Mouse (Mus musculus): ENCODE measurements around the gene Gast. TPM values are rescaled to one million over a fixed set of nuclear protein-coding genes. Genes with fewer than 3 reads are reported as not detected.

Gast gene
- total and polyA plus RNA-seq, 3 experiments = not detected

DNA sequence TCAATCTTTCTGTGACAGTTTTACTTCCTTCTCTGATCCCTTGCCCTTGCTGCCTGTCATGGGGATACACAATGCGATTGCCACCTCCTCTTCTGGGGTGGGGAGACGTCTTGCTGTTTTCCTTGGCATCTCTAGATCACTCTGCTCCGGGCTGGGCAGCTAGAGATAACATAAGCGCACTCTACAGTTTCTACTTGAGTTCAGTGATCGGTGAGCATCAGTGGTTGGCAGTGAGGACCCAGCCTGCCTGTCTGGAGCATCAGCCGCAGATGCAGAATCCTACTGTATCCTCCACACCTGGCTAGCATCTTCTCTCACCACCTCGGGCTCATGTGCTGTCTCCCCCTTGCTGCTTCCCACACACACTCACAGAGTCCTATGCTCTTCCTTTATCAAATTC lies 34.9 kb downstream of the Gast start:
- Histone ChIP-seq H3K4me3 (ENCODE audit: low read depth, low read length) (no peak overlapping the region), H3K4me1 (ENCODE audit: insufficient read depth, low read depth, low read length) (no peaks in the 10 kb centered on the region), H3K9me3 (replicated peaks) (no peaks in the 10 kb centered on the region), H3K27me3 (ENCODE audit: insufficient read depth, low read length) (peaks cover 19% of the 10 kb centered on the region; the same call in 1 of the 2 replicates), H3K36me3 (replicated peaks) (no peaks in the 10 kb centered on the region)
- ATAC-seq (ENCODE audit: extremely low read depth, insufficient number of reproducible peaks, low FRiP score, poor library complexity, severe bottlenecking) (no peak), DNase-seq (ENCODE audit: low spot score) (no peak)
- TF ChIP-seq POLR2AphosphoS5 (IDR thresholded peaks at IDR 0.05; ENCODE audit: insufficient replicate concordance, low read depth, low read length) = no peak
- TF ChIP-seq GATA1 (IDR thresholded peaks at IDR 0.05; ENCODE audit: borderline replicate concordance, low read length) = no peak
- TF ChIP-seq TAL1 (conservative IDR thresholded peaks at IDR 0.05; ENCODE audit: low read depth, low read length) = no peak
- TF ChIP-seq GATA2 (IDR thresholded peaks at IDR 0.05; ENCODE audit: borderline replicate concordance, low read depth, low read length) = no peak
- TF ChIP-seq CTCF (IDR thresholded peaks at IDR 0.05; ENCODE audit: low read depth, low read length) = no peak

DNA sequence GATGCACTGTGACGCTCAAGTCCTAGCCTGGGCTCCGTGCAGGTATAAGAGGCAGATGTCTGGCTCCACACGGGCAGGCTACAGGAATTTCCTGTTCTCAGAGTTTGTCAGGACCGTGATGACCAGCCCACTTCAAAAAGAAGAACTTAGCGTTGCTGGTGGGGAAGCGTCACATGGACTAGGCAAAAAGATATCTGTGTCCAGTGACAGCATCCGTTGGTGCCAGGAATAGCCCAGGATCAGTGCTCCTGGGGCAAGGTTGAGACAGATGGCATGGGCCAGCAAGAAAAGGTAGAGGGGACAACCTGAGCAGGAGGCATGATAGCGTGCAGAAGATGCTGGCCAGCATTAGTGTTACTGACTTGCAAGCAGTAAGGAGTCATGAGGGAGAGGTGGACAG lies 35.6 kb downstream of the Gast start:
- ATAC-seq (ENCODE audit: extremely low read depth, insufficient number of reproducible peaks, low FRiP score, poor library complexity, severe bottlenecking) = no peak
- H3K9me3 ChIP-seq (replicated peaks) = no peaks in the 10 kb centered on the region
- peaks cover 17% of the 10 kb centered on the region; the same call in 1 of the 2 replicates for H3K27me3 ChIP-seq (ENCODE audit: insufficient read depth, low read length)
- TF ChIP-seq CTCF (IDR thresholded peaks at IDR 0.05; ENCODE audit: low read depth, low read length) (no peak), GATA2 (IDR thresholded peaks at IDR 0.05; ENCODE audit: borderline replicate concordance, low read depth, low read length) (no peak), POLR2AphosphoS5 (IDR thresholded peaks at IDR 0.05; ENCODE audit: insufficient replicate concordance, low read depth, low read length) (no peak), GATA1 (IDR thresholded peaks at IDR 0.05; ENCODE audit: borderline replicate concordance, low read length) (no peak), TAL1 (conservative IDR thresholded peaks at IDR 0.05; ENCODE audit: low read depth, low read length) (no peak)
- no peaks in the 10 kb centered on the region for H3K4me1 ChIP-seq (ENCODE audit: insufficient read depth, low read depth, low read length)
- no peak overlapping the region for H3K4me3 ChIP-seq (ENCODE audit: low read depth, low read length)
- DNase-seq (ENCODE audit: low spot score) = no peak
- H3K36me3 ChIP-seq (replicated peaks) = no peaks in the 10 kb centered on the region

DNA sequence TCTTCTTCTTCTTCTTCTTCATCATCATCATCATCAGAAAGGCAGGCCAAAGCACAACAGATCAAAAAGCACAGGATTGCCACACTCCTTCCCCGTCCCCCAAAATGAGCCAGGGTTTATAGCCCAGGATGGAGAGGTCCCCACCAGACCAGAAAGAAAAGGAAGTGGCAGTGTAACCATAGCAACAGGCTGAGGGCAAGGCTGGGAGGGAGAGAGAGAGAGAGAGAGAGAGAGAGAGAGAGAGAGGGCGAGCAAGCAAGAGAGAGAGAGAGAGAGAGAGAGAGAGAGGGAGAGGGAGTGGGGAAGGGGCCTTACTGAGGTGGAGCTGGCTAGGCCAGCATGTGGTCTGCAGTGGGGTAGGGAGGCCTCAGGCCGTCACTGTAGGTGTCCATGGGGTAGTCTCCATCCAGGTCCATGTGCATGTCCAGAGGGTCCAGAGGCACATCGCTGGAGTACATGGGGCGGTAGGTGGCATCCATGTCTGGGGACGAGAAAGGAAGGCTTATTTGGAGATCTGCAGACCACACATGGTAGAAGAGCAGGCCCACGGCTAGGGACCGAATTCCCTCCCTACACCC lies 37.9 kb downstream of the Gast start:
- Histone ChIP-seq H3K4me3 (ENCODE audit: low read depth, low read length) (no peak overlapping the region), H3K27me3 (ENCODE audit: insufficient read depth, low read length) (peaks cover 29% of the 10 kb centered on the region; the same call in 1 of the 2 replicates), H3K36me3 (replicated peaks) (no peaks in the 10 kb centered on the region), H3K9me3 (replicated peaks) (no peaks in the 10 kb centered on the region), H3K4me1 (ENCODE audit: insufficient read depth, low read depth, low read length) (no peaks in the 10 kb centered on the region)
- DNase-seq (ENCODE audit: low spot score) (no peak), ATAC-seq (ENCODE audit: extremely low read depth, insufficient number of reproducible peaks, low FRiP score, poor library complexity, severe bottlenecking) (no peak)
- TF ChIP-seq GATA1 (IDR thresholded peaks at IDR 0.05; ENCODE audit: borderline replicate concordance, low read length) (no peak), CTCF (IDR thresholded peaks at IDR 0.05; ENCODE audit: low read depth, low read length) (no peak), POLR2AphosphoS5 (IDR thresholded peaks at IDR 0.05; ENCODE audit: insufficient replicate concordance, low read depth, low read length) (no peak), GATA2 (IDR thresholded peaks at IDR 0.05; ENCODE audit: borderline replicate concordance, low read depth, low read length) (no peak)

DNA sequence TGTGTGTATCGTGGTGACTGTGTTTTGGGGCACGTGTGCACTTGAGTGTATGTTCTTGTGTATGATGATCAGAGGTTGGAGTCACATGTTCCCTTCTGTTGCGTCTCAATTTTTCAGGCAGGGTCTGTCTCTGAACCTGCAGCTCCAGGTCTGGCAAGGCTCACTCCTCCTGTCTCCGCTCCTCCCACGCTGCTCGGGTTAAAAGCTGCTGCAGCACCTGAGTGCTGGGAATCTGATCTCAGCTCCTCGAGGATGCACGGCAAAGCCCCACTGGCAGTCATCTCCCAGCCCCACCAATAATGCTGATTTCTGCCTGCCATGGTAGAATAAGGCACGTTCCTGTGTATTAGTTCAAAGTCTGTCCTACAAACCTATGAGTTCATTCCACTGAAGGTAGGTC lies 40.9 kb downstream of the Gast start:
- Histone ChIP-seq H3K4me1 (ENCODE audit: insufficient read depth, low read depth, low read length) (no peaks in the 10 kb centered on the region), H3K9me3 (replicated peaks) (no peaks in the 10 kb centered on the region), H3K36me3 (replicated peaks) (no peaks in the 10 kb centered on the region), H3K27me3 (ENCODE audit: insufficient read depth, low read length) (peaks cover 36% of the 10 kb centered on the region; the same call in 1 of the 2 replicates), H3K4me3 (ENCODE audit: low read depth, low read length) (no peak overlapping the region)
- ATAC-seq (ENCODE audit: extremely low read depth, insufficient number of reproducible peaks, low FRiP score, poor library complexity, severe bottlenecking) (no peak), DNase-seq (ENCODE audit: low spot score) (no peak)
- TF ChIP-seq TAL1 (conservative IDR thresholded peaks at IDR 0.05; ENCODE audit: low read depth, low read length) (no peak), GATA2 (IDR thresholded peaks at IDR 0.05; ENCODE audit: borderline replicate concordance, low read depth, low read length) (no peak), CTCF (IDR thresholded peaks at IDR 0.05; ENCODE audit: low read depth, low read length) (no peak), POLR2AphosphoS5 (IDR thresholded peaks at IDR 0.05; ENCODE audit: insufficient replicate concordance, low read depth, low read length) (no peak)

DNA sequence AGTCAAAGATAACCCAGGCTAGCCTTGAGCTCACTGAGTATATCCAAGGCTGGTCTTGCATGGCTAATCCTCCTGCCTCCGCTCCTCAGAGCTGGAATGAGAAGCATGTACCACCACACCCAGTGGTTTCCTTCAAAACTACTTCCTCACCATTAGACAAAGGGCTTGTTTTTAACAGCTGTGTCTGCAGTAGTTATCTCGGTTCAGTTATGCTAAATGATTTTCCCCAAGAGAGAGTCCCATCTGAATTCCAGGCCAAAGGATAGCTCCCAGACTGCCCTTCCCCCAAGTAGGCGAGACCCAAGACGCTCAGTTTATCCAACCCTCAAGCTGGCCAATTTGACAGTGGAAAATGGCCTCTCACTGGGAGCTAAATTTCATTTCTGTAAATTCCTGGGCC lies 41.8 kb downstream of the Gast start:
- no peak for DNase-seq (ENCODE audit: low spot score)
- Histone ChIP-seq H3K4me3 (ENCODE audit: low read depth, low read length) (no peak overlapping the region), H3K9me3 (replicated peaks) (no peaks in the 10 kb centered on the region), H3K27me3 (ENCODE audit: insufficient read depth, low read length) (peaks cover 39% of the 10 kb centered on the region), H3K4me1 (ENCODE audit: insufficient read depth, low read depth, low read length) (no peaks in the 10 kb centered on the region), H3K36me3 (replicated peaks) (no peaks in the 10 kb centered on the region)
- ATAC-seq (ENCODE audit: extremely low read depth, insufficient number of reproducible peaks, low FRiP score, poor library complexity, severe bottlenecking) = no peak
- TF ChIP-seq GATA2 (IDR thresholded peaks at IDR 0.05; ENCODE audit: borderline replicate concordance, low read depth, low read length) (no peak), CTCF (IDR thresholded peaks at IDR 0.05; ENCODE audit: low read depth, low read length) (no peak), TAL1 (conservative IDR thresholded peaks at IDR 0.05; ENCODE audit: low read depth, low read length) (no peak), GATA1 (IDR thresholded peaks at IDR 0.05; ENCODE audit: borderline replicate concordance, low read length) (no peak), POLR2AphosphoS5 (IDR thresholded peaks at IDR 0.05; ENCODE audit: insufficient replicate concordance, low read depth, low read length) (no peak)

DNA sequence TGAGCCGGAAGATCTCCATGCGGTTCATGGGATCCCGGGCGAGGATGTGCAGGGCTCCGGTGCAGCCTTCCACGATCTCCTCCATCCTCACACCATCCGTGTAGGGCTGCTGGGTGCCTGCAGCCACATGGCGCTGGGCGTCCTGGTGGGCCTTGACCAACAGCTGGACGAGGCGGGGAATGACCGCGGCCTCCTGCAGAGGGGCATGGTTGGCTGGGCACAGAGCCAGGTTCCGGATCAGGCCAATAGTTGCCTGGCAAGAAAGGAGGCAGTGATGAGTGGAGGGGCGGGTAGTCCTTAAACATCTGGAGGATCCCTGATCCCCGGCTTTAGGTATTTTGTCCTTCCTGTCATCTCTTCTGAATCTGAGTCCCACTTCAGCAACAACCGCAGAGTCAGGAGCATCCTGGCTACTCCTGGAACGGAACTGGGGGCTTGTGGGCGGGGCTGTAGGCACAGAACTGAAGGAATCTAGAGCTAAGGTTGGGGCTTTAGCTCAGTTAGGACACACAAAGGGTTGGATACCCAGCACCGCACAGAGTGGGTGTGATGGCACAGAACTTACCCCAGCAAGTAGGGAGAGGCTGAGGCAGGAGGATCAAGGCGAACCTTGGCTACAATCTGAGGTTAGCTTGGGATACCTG lies 42.7 kb downstream of the Gast start:
- TF ChIP-seq GATA2 (IDR thresholded peaks at IDR 0.05; ENCODE audit: borderline replicate concordance, low read depth, low read length) (no peak), GATA1 (IDR thresholded peaks at IDR 0.05; ENCODE audit: borderline replicate concordance, low read length) (no peak), CTCF (IDR thresholded peaks at IDR 0.05; ENCODE audit: low read depth, low read length) (no peak), TAL1 (conservative IDR thresholded peaks at IDR 0.05; ENCODE audit: low read depth, low read length) (no peak), POLR2AphosphoS5 (IDR thresholded peaks at IDR 0.05; ENCODE audit: insufficient replicate concordance, low read depth, low read length) (no peak)

More for the DNA sequence above, 42.7 kb downstream of the Gast start:
- DNase-seq (ENCODE audit: low spot score) (no peak), ATAC-seq (ENCODE audit: extremely low read depth, insufficient number of reproducible peaks, low FRiP score, poor library complexity, severe bottlenecking) (no peak)
- H3K27me3 ChIP-seq (ENCODE audit: insufficient read depth, low read length) = peaks cover 41% of the 10 kb centered on the region
- H3K9me3 ChIP-seq (replicated peaks) = no peaks in the 10 kb centered on the region
- H3K4me3 ChIP-seq (ENCODE audit: low read depth, low read length) = no peak overlapping the region
- no peaks in the 10 kb centered on the region for H3K36me3 ChIP-seq (replicated peaks)
- no peaks in the 10 kb centered on the region for H3K4me1 ChIP-seq (ENCODE audit: insufficient read depth, low read depth, low read length)

All from G1E (cell line).